Mouse (Mus musculus) Patski (cell line): ENCODE data around the gene Itgb1bp1. TPM values are rescaled to one million over a fixed set of nuclear protein-coding genes. Genes with fewer than 3 reads are reported as not detected.
A peak's percentile ranks its signal among the peaks of the same experiment; 100 is the strongest.

Experiments used
- ATAC-seq: fragments of 100-300 bp; one replicate; pipeline ENCODE4 v1.8.0; 2021
- CTCF ChIA-PET: fragments of 350-600 bp; sonication (Branson Sonifier 250); formaldehyde crosslinking; loops from one replicate; lab custom pipeline; 2022; ENCODE audit warnings: inconsistent platforms; lab: Charles Lee
- POLR2A ChIA-PET: fragments of 350-600 bp; sonication (Branson Sonifier 250); formaldehyde crosslinking; loops from one replicate; lab custom pipeline; 2022; ENCODE audit warnings: antibody characterized with exemption, inconsistent platforms; lab: Charles Lee
- DNase-seq: peaks from one replicate; pipeline ENCODE4 v3.0.0-alpha.2; 2011; ENCODE audit warnings: low read depth, low spot score
- H3K27me3 ChIP-seq: fragments of 371-371 bp; one replicate; pipeline ENCODE4 v1.5.1; 2021
- CTCF ChIP-seq: fragments of 100-300 bp; IDR thresholded peaks from one replicate; pipeline ENCODE4 v1.5.1; 2021
- in situ Hi-C: fragments of 300-500 bp; cut with MboI; formaldehyde crosslinking; loops from 3 replicates; pipeline ENCODE4 v1.11.1; 2018; ENCODE audit warnings: low pct_unique_long_range_greater_than_20kb, mixed read lengths
- polyA plus RNA-seq: library from polyadenylated mRNA; unstranded; gene quantifications from one replicate; pipeline ENCODE4 v1.2.3, GENCODE M21; 2021

Itgb1bp1 gene
- polyA plus RNA-seq, 1 experiment from 2014 or later = 62.4 TPM

GRCm38 (mm10) chr12:21322296-21322695 lies 36.2 kb upstream of the Itgb1bp1 start:
- no peaks in the 10 kb centered on the region for H3K27me3 ChIP-seq
- ChIA-PET CTCF (no interaction called here), POLR2A (no interaction called here)
- ATAC-seq (no peak), DNase-seq (no peak)
- in situ Hi-C loops = no loop called here
- no peak for TF ChIP-seq CTCF

GRCm38 (mm10) chr12:21321170-21321569 lies 35.1 kb upstream of the Itgb1bp1 start:
- no peak for TF ChIP-seq CTCF
- no peaks in the 10 kb centered on the region for H3K27me3 ChIP-seq
- CTCF ChIA-PET = no interaction called here
- DNase-seq (no peak), ATAC-seq (no peak)
- in situ Hi-C loops = no loop called here
- POLR2A ChIA-PET = no interaction called here

GRCm38 (mm10) chr12:21320317-21320716 lies 34.2 kb upstream of the Itgb1bp1 start:
- in situ Hi-C loops = no loop called here
- ATAC-seq (no peak), DNase-seq (no peak)
- ChIA-PET POLR2A (no interaction called here), CTCF (no interaction called here)
- no peak for TF ChIP-seq CTCF
- no peaks in the 10 kb centered on the region for H3K27me3 ChIP-seq

GRCm38 (mm10) chr12:21318143-21318895 lies 32.2 kb upstream of the Itgb1bp1 start:
- no peak for DNase-seq
- no peak for ATAC-seq
- no peak for TF ChIP-seq CTCF
- in situ Hi-C loops = no loop called here
- ChIA-PET CTCF (interaction anchor here (1.1 to 2.4 kb wide), 3 partner anchors 15 to 43 kb away, joined by 3 to 9 read pairs (median 4); no protein-coding TSS in a partner anchor), POLR2A (interaction anchor here (0.8 kb wide), 1 partner anchor 33 kb away, joined by 3 read pairs; the partner anchor contains the start of gene Cpsf3)
- H3K27me3 ChIP-seq = no peaks in the 10 kb centered on the region

GRCm38 (mm10) chr12:21316869-21317265 lies 30.8 kb upstream of the Itgb1bp1 start:
- no peak for DNase-seq

GRCm38 (mm10) chr12:21315923-21316868 lies 30.1 kb upstream of the Itgb1bp1 start, which contains the start of gene Iah1:
Iah1 (plus strand) TSS chr12:21316389.
- ChIA-PET POLR2A (interaction anchor here (0.8 to 2.0 kb wide), 2 partner anchors 28 to 30 kb away, joined by 3 to 10 read pairs; partner anchors contain the start of gene Itgb1bp1), CTCF (interaction anchor here (2.4 kb wide), 1 partner anchor 13 kb away, joined by 9 read pairs; no protein-coding TSS in a partner anchor)
- in situ Hi-C loops = no loop called here
- H3K27me3 ChIP-seq = no peaks in the 10 kb centered on the region
- no peak for DNase-seq
- peak; percentile 89 for ATAC-seq
- TF ChIP-seq CTCF = no peak

More at GRCm38 (mm10) chr12:21316869-21317265, 30.8 kb upstream of the Itgb1bp1 start:
- ChIA-PET CTCF (interaction anchor here (1.4 to 2.4 kb wide), 2 partner anchors 13 to 26 kb away, joined by 4 to 9 read pairs; no protein-coding TSS in a partner anchor), POLR2A (interaction anchor here (2.0 kb wide), 1 partner anchor 31 kb away, joined by 10 read pairs; the partner anchor contains the start of gene Itgb1bp1)
- no peaks in the 10 kb centered on the region for H3K27me3 ChIP-seq
- no peak for TF ChIP-seq CTCF
- ATAC-seq = peak; percentile 23
- in situ Hi-C loops = no loop called here

- H3K27me3 ChIP-seq = no peaks in the 10 kb centered on the region
- in situ Hi-C loops = no loop called here
- ChIA-PET CTCF (interaction anchor here (1.0 kb wide), 1 partner anchor 24 kb away, joined by 3 read pairs; no protein-coding TSS in a partner anchor), POLR2A (interaction anchor here (0.6 to 1.0 kb wide), 2 partner anchors 26 to 123 kb away, joined by 3 to 4 read pairs; partner anchors contain the start of gene Itgb1bp1)
- ATAC-seq = no peak
- no peak for DNase-seq
- TF ChIP-seq CTCF = no peak
Observed at GRCm38 (mm10) chr12:21312201-21312600, 26.1 kb upstream of the Itgb1bp1 start.

GRCm38 (mm10) chr12:21306721-21307120 lies 20.6 kb upstream of the Itgb1bp1 start:
- in situ Hi-C loops = no loop called here
- POLR2A ChIA-PET = interaction anchor here (1.0 kb wide), 1 partner anchor 21 kb away, joined by 3 read pairs; the partner anchor contains the start of gene Itgb1bp1
- H3K27me3 ChIP-seq = no peaks in the 10 kb centered on the region
- ATAC-seq (peak; percentile 42), DNase-seq (no peak)
- no peak for TF ChIP-seq CTCF
- CTCF ChIA-PET = no interaction called here

- no peaks in the 10 kb centered on the region for H3K27me3 ChIP-seq
- no peak for TF ChIP-seq CTCF
- DNase-seq (no peak), ATAC-seq (no peak)
- ChIA-PET CTCF (no interaction called here), POLR2A (no interaction called here)
- in situ Hi-C loops = no loop called here
Observed at GRCm38 (mm10) chr12:21305741-21306140, 19.7 kb upstream of the Itgb1bp1 start.

- POLR2A ChIA-PET = no interaction called here
- no peak for DNase-seq
- CTCF ChIA-PET = interaction anchor here (2.8 kb wide), 1 partner anchor 15 kb away, joined by 9 read pairs; no protein-coding TSS in a partner anchor
- TF ChIP-seq CTCF = no peak
- H3K27me3 ChIP-seq = no peaks in the 10 kb centered on the region
- peak; percentile 70 for ATAC-seq
- in situ Hi-C loops = no loop called here
Observed at GRCm38 (mm10) chr12:21302361-21302783, 16.3 kb upstream of the Itgb1bp1 start.
